Mouse (Mus musculus): ENCODE measurements around the gene Tmem151a. TPM values are rescaled to one million over a fixed set of nuclear protein-coding genes. Genes with fewer than 3 reads are reported as not detected.

Tmem151a gene
- polyA plus RNA-seq, 1 experiment from 2014 or later, result 1.8 TPM

GRCm38 (mm10) chr19:5041588-5041987 is 43.7 kb downstream of the Tmem151a start:
- peak overlapping the region; percentile 81 for H3K27ac ChIP-seq
- WGBS, result 3% methylated on average over 16 of the region's 16 CpGs
- H3K27me3 ChIP-seq (ENCODE audit: insufficient read depth, poor library complexity, severe bottlenecking), result peaks cover 9% of the 10 kb centered on the region
- DNase-seq (ENCODE audit: low spot score), result no peak
- H3K9me3 ChIP-seq, result no peaks in the 10 kb centered on the region
- H3K36me3 ChIP-seq, result peaks cover 39% of the 10 kb centered on the region
- peaks cover 44% of the 10 kb centered on the region for H3K4me1 ChIP-seq (replicated peaks)
- peak overlapping the region; percentile 66 for H3K4me3 ChIP-seq

GRCm38 (mm10) chr19:5040862-5041523 is 44.3 kb downstream of the Tmem151a start, which contains the start of gene Brms1:
Gene Brms1, plus strand, starts transcription at chr19:5041354.
- H3K4me3 ChIP-seq, result peak within 1 kb of the TSS; percentile 66
- H3K36me3 ChIP-seq, result peaks cover 33% of the 10 kb centered on the region
- WGBS, result 8% methylated on average over 40 of the region's 40 CpGs
- H3K27ac ChIP-seq, result peak within 1 kb of the TSS; percentile 81
- no peaks in the 10 kb centered on the region for H3K9me3 ChIP-seq
- peaks cover 9% of the 10 kb centered on the region for H3K27me3 ChIP-seq (ENCODE audit: insufficient read depth, poor library complexity, severe bottlenecking)
- peaks cover 44% of the 10 kb centered on the region for H3K4me1 ChIP-seq (replicated peaks)
- DNase-seq (ENCODE audit: low spot score), result peak; percentile 96

DNA sequence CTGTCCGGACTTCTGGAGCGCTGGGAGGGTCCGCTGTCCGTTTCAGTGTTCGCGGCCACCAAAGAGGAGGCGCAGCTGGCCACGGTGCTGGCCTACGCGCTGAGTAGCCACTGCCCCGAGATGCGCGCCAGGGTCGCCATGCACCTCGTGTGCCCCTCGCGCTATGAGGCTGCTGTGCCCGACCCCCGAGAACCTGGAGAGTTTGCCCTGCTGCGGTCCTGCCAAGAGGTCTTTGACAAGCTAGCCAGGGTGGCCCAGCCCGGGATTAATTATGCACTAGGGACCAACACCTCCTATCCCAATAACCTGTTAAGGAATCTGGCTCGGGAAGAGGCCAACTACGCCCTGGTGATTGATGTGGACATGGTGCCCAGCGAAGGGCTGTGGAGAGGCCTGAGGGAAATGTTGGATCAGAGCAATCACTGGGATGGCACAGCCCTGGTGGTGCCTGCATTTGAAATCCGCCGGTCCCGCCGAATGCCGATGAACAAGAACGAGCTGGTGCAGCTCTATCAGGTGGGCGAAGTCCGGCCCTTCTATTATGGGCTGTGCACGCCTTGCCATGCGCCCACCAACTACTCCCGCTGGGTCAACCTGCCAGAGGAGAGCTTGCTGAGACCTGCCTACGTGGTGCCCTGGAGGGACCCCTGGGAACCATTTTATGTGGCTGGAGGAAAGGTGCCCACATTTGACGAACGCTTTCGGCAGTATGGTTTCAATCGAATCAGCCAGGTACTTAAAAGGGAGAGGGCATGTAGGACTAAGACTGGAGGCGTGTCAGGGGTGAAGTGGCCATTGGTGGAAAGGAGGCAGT is 45.8 kb downstream of the Tmem151a start:
- 13% methylated on average over 41 of the region's 41 CpGs for WGBS
- Histone ChIP-seq H3K27me3 (ENCODE audit: insufficient read depth, poor library complexity, severe bottlenecking) (peaks cover 9% of the 10 kb centered on the region), H3K4me3 (peak overlapping the region; percentile 66), H3K4me1 (replicated peaks) (peaks cover 44% of the 10 kb centered on the region), H3K36me3 (peaks cover 20% of the 10 kb centered on the region), H3K9me3 (no peaks in the 10 kb centered on the region), H3K27ac (peak overlapping the region; percentile 93)
- DNase-seq (ENCODE audit: low spot score), result peak; percentile 25

DNA sequence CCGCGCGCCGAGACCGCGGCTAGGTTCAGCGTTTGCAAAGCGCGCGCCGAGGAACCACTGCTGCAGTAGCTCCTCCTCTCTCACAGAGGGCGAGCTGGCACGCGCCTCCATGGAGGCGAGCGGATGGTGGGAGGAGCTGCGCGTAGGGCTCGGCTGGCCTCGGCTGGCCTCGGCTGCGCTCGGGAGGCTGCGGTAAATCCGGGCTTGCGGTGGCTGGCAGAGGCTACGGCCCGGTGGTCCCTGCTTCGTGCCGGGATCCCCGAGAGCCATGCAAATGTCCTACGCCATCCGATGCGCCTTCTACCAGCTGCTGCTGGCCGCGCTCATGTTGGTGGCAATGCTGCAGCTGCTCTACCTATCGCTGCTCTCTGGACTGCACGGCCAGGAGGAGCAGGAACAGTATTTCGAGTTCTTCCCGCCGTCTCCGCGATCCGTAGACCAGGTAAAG is 46.6 kb downstream of the Tmem151a start, which contains the start of the genes B4gat1 and AC124502.3:
B4gat1 (plus strand) TSS at position 118 of the 448 bp plus-strand sequence.
AC124502.3 (plus strand) TSS at position 183 of the 448 bp plus-strand sequence.
- peak; percentile 92 for DNase-seq (ENCODE audit: low spot score)
- H3K27ac ChIP-seq, result peak within 1 kb of the TSS; percentile 93
- WGBS, result under 1% methylated on average over 44 of the region's 44 CpGs
- peaks cover 9% of the 10 kb centered on the region for H3K27me3 ChIP-seq (ENCODE audit: insufficient read depth, poor library complexity, severe bottlenecking)
- H3K4me3 ChIP-seq, result peak within 1 kb of the TSS; percentile 66
- H3K9me3 ChIP-seq, result no peaks in the 10 kb centered on the region
- peaks cover 44% of the 10 kb centered on the region for H3K4me1 ChIP-seq (replicated peaks)
- H3K36me3 ChIP-seq, result peaks cover 13% of the 10 kb centered on the region

- Histone ChIP-seq H3K36me3 (peaks cover 5% of the 10 kb centered on the region; the same call in 1 of the 2 replicates), H3K27me3 (ENCODE audit: insufficient read depth, poor library complexity, severe bottlenecking) (peaks cover 9% of the 10 kb centered on the region), H3K27ac (peak overlapping the region; percentile 93), H3K4me3 (peak overlapping the region; percentile 66), H3K4me1 (replicated peaks) (peaks cover 43% of the 10 kb centered on the region), H3K9me3 (no peaks in the 10 kb centered on the region)
- 6% methylated on average over 32 of the region's 32 CpGs for WGBS
- DNase-seq (ENCODE audit: low spot score), result peak; percentile 90
Observed at GRCm38 (mm10) chr19:5037678-5038571, 47.4 kb downstream of the Tmem151a start.

- H3K36me3 ChIP-seq, result peaks cover 8% of the 10 kb centered on the region
- no peaks in the 10 kb centered on the region for H3K9me3 ChIP-seq
- WGBS, result 85% methylated on average over 4 of the region's 4 CpGs
- no peak overlapping the region for H3K4me3 ChIP-seq
- H3K27me3 ChIP-seq (ENCODE audit: insufficient read depth, poor library complexity, severe bottlenecking), result peaks cover 9% of the 10 kb centered on the region
- DNase-seq (ENCODE audit: low spot score), result no peak
- H3K27ac ChIP-seq, result no peak overlapping the region
- H3K4me1 ChIP-seq (replicated peaks), result peaks cover 31% of the 10 kb centered on the region
Observed at GRCm38 (mm10) chr19:5036577-5036976, 48.8 kb downstream of the Tmem151a start.

GRCm38 (mm10) chr19:5032686-5033085 is 52.6 kb downstream of the Tmem151a start:
- no peak for DNase-seq (ENCODE audit: low spot score)

DNA sequence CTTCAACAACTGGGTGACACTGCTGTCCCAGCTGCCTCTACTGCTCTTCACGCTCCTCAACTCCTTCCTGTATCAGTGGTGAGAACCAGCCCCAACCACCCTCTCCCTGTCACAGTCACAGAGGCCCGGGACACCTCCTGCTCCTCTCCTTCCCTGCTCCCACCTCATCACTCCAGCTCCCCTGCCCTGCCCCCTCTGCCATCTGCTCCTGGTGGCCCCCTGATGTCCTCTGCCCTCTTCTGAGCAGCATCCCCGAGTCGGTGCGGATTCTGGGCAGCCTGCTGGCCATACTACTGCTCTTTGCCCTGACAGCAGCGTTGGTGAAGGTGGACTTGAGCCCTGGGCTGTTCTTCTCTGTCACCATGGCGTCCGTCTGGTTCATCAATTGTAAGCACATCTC is 59.2 kb downstream of the Tmem151a start:
- DNase-seq (ENCODE audit: low spot score), result no peak
- no peak overlapping the region for H3K27ac ChIP-seq
- H3K27me3 ChIP-seq (ENCODE audit: insufficient read depth, poor library complexity, severe bottlenecking), result 0 out of 2 replicates have a peak, but pooled peaks cover 3% of the 10 kb centered on the region
- peaks cover 18% of the 10 kb centered on the region for H3K4me1 ChIP-seq (replicated peaks)
- H3K4me3 ChIP-seq, result no peak overlapping the region
- 87% methylated on average over 8 of the region's 8 CpGs for WGBS
- H3K9me3 ChIP-seq, result no peaks in the 10 kb centered on the region
- H3K36me3 ChIP-seq, result peaks cover 50% of the 10 kb centered on the region

More at GRCm38 (mm10) chr19:5032686-5033085, 52.6 kb downstream of the Tmem151a start:
- 70% methylated on average over 3 of the region's 3 CpGs for WGBS
- no peaks in the 10 kb centered on the region for H3K9me3 ChIP-seq
- H3K27ac ChIP-seq, result no peak overlapping the region
- peaks cover 3% of the 10 kb centered on the region for H3K4me1 ChIP-seq (replicated peaks)
- H3K27me3 ChIP-seq (ENCODE audit: insufficient read depth, poor library complexity, severe bottlenecking), result no peaks in the 10 kb centered on the region
- peaks cover 43% of the 10 kb centered on the region for H3K36me3 ChIP-seq
- H3K4me3 ChIP-seq, result no peak overlapping the region

GRCm38 (mm10) chr19:5023621-5024479 is 61.5 kb downstream of the Tmem151a start, which contains the start of gene Slc29a2:
Gene Slc29a2, plus strand, starts transcription at chr19:5023860.
- 0 out of 2 replicates have a peak, but pooled peaks cover 3% of the 10 kb centered on the region for H3K27me3 ChIP-seq (ENCODE audit: insufficient read depth, poor library complexity, severe bottlenecking)
- DNase-seq (ENCODE audit: low spot score), result peak; percentile 95
- H3K36me3 ChIP-seq, result peaks cover 27% of the 10 kb centered on the region
- H3K4me1 ChIP-seq (replicated peaks), result peaks cover 18% of the 10 kb centered on the region
- peak within 1 kb of the TSS; percentile 89 for H3K27ac ChIP-seq
- under 1% methylated on average over 62 of the region's 62 CpGs for WGBS
- no peaks in the 10 kb centered on the region for H3K9me3 ChIP-seq
- peak within 1 kb of the TSS; percentile 62 for H3K4me3 ChIP-seq

- Histone ChIP-seq H3K9me3 (no peaks in the 10 kb centered on the region), H3K4me1 (replicated peaks) (peaks cover 21% of the 10 kb centered on the region), H3K27ac (no peak overlapping the region), H3K4me3 (no peak overlapping the region), H3K27me3 (ENCODE audit: insufficient read depth, poor library complexity, severe bottlenecking) (0 out of 2 replicates have a peak, but pooled peaks cover 3% of the 10 kb centered on the region), H3K36me3 (peaks cover 6% of the 10 kb centered on the region)
- DNase-seq (ENCODE audit: low spot score), result no peak
- WGBS, result 96% methylated on average over 2 of the region's 2 CpGs
Observed at GRCm38 (mm10) chr19:5021416-5021815, 63.9 kb downstream of the Tmem151a start.

Data from hindbrain, embryonic 10.5 days (tissue).